Mouse (Mus musculus) E14TG2a.4 (cell line): ENCODE results near the gene Itpr3.

Source experiments
- CTCF ChIP-seq: conservative IDR thresholded peaks from 2 replicates; pipeline ENCODE4 v1.5.1; 2014; ENCODE audit warnings: low read length
- POU5F1 ChIP-seq: IDR thresholded peaks from 2 replicates; pipeline ENCODE4 v1.6.1; 2014; ENCODE audit warnings: low read length, borderline replicate concordance

- TF ChIP-seq CTCF (peak; percentile 90), POU5F1 (no peak)
Measured at GRCm38 (mm10) chr17:27120561-27121024, 63.5 kb downstream of the Itpr3 start.
